Mouse (Mus musculus) heart, adult 11 months (tissue): ENCODE results near the gene Cyp26c1.

Experiments used
- DNase-seq: peaks from one replicate; pipeline ENCODE4 v3.0.0; 2022

Cyp26c1 gene

GRCm38 (mm10) chr19:37699711-37700110 is 14.3 kb downstream of the Cyp26c1 start:
- no peak for DNase-seq

DNA sequence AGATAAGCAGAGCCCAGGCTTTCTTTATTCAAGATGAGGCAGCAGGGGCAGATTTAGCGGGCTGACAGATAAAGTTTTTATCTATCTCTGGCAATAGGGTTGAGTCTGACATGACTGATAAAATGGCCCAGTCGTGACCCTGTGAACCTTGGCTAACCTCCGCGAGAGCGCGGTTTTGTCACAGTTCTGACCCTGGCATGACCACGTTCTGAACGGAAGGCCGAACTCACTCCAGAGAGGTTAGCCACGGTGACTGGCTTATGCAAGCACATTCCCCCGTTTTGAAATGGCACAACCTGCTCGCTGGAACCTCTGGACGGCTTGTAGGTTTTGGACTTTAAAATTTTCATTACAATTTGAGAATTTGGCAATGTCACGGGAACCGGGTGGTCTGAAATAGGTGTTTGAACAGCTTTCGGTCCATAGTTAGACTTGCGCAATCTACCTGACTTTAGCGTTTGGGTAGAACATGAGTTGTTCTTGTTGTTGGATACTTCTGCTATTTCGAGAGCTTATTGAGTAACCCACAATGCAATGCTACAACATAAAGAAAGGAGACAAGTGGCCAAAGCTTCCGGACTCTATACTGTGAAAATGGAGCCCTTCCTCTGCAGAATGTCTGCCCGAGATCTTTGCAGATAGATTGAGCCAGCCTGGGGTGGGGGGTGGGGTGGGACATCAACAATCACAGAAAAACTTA is 17.1 kb downstream of the Cyp26c1 start:
- peak; percentile 52 for DNase-seq

DNA sequence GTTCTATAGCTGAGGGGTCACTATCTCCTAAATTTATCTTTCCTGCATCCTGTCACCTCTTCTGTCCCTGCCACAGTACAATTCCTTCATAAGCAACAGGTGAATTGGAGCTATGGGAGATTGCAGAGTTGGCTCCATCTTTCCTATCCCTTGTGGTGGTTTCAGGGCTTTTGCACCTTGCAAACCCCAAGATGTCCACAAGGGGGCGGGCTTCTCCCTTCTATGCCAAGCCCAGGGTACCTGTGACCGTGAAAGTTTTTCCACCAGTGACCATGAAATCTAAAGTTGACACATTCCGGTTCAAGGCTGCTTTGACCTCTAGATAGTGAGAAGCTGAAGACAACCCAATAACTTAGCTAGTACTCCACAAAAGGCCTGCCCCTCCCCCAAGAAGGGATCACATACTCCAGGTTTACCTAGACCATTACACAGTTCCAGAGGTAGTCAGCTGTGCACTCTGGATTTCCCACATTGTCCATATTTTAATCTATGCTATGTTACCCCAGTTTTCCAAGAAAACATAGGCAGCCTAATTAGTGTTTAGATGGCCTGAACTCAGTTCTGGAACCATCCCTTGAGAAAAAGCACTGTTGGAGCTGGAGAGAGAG is 18.6 kb downstream of the Cyp26c1 start:
- peak; percentile 91 for DNase-seq

- peak; percentile 46 for DNase-seq
These were observed 20.3 kb downstream of the Cyp26c1 start for GRCm38 (mm10) chr19:37705722-37706121.

GRCm38 (mm10) chr19:37714681-37715080 is 29.3 kb downstream of the Cyp26c1 start:
- DNase-seq = peak; percentile 16

GRCm38 (mm10) chr19:37715980-37716379 is 30.6 kb downstream of the Cyp26c1 start:
- DNase-seq = peak; percentile 48

- peak; percentile 67 for DNase-seq
These were observed 31.3 kb downstream of the Cyp26c1 start for GRCm38 (mm10) chr19:37716524-37717175.

- peak; percentile 61 for DNase-seq
These were observed 33.8 kb downstream of the Cyp26c1 start for GRCm38 (mm10) chr19:37719166-37719565.

GRCm38 (mm10) chr19:37724591-37724990 is 39.2 kb downstream of the Cyp26c1 start:
- no peak for DNase-seq

GRCm38 (mm10) chr19:37726585-37726984 is 41.2 kb downstream of the Cyp26c1 start:
- DNase-seq = peak; percentile 64

- DNase-seq = peak; percentile 54
These were observed 42.0 kb downstream of the Cyp26c1 start for GRCm38 (mm10) chr19:37727366-37727765.

DNA sequence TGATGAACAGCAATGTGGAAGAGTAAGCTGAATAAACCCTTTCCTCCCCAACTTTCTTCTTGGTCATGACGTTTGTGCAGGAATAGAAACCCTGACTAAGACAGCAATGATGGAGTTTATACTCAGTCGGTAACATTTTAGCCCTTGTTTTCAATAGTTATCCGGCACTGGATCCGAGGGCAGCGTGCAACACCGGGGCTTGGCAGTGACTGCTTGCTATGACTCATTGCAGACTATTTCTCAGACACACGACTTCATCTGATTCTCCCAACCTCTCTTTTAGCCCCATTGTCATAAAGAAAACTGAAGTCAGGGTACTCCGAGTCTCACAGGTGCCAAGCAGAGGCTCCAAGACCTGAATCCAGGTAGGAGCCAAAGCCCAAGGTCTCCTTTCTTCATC is 50.0 kb downstream of the Cyp26c1 start:
- DNase-seq = no peak

GRCm38 (mm10) chr19:37738575-37738974 is 53.2 kb downstream of the Cyp26c1 start:
- DNase-seq = no peak

GRCm38 (mm10) chr19:37740043-37740442 is 54.7 kb downstream of the Cyp26c1 start:
- DNase-seq = no peak
